Mouse (Mus musculus) liver, adult 2 months (tissue): Measurements from ENCODE around the gene Snx21.

Experiments used
- CTCF ChIP-seq: fragments of 200-500 bp; IDR thresholded peaks from 2 replicates; pipeline ENCODE4 v1.5.1; 2011; ENCODE audit warnings: low read depth, low read length, control low read depth
- POLR2A ChIP-seq: fragments of 200-500 bp; IDR thresholded peaks from 2 replicates; pipeline ENCODE4 v1.6.1; 2011; ENCODE audit warnings: low read length, control low read depth; ENCODE audit not compliant: insufficient read depth; ENCODE audit errors: extremely low read depth

DNA sequence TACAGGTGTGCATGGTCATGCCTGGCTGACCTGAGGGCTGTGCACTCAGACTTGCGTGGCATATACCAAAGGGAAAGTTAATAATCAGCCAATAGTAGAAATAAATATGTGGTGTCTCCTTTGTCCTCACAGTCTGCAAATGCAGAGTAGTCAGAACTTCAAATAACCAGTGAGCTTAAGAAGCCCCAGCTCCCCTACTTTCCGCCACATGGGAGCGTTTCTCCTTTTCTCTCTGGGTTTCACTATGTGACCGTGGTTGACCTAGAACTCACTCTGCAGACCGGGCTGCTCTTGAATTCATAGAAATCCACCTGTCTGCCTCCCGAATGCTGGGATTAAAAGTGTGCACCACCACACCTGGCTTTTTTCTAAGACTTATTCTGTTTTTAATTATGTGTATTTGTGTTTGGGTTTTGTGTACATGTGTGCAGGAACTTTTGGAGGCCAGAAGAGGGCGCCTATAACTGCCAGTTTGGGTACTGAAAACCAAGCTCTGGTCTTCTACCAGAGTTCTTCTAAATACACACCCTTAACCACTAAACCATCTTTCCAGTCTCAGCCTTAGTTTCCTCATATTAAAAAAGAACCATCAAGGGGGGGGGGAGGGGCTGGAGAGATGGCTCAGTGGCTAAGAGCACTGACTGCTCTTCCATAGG, 1.6 kb upstream of the Snx21 start:
- TF ChIP-seq CTCF, result peak; percentile 23; the same call in 1 of the 2 replicates
- TF ChIP-seq POLR2A, result no peak
